Mouse (Mus musculus): ENCODE results near the gene Map3k10. TPM values are rescaled to one million over a fixed set of nuclear protein-coding genes. Genes with fewer than 3 reads are reported as not detected.
A peak's percentile ranks its signal among the peaks of the same experiment; 100 is the strongest.
"Not testable (repeated sequence)": the region's sequence is repeated elsewhere in the genome, so short reads cannot be mapped to it uniquely, and the experiment has no call there.

The Map3k10 gene
- polyA plus RNA-seq, 1 experiment from 2014 or later = 8.8 TPM

GRCm38 (mm10) chr7:27654607-27655276, 19.7 kb downstream of the Map3k10 start:
- no peak overlapping the region for H3K27ac ChIP-seq (ENCODE audit: poor library complexity, severe bottlenecking)
- no peaks in the 10 kb centered on the region for H3K9me3 ChIP-seq (replicated peaks)
- no peak overlapping the region for H3K9ac ChIP-seq
- peaks cover 91% of the 10 kb centered on the region for H3K27me3 ChIP-seq (replicated peaks)
- H3K4me1 ChIP-seq (replicated peaks) = peaks cover 11% of the 10 kb centered on the region
- H3K4me3 ChIP-seq = no peak overlapping the region; the same call in 1 of the 2 replicates
- WGBS = 57% methylated on average over 20 of the region's 20 CpGs
- ATAC-seq (ENCODE audit: insufficient number of reproducible peaks, low FRiP score) = no peak
- H3K4me2 ChIP-seq = no peak overlapping the region
- peaks cover 7% of the 10 kb centered on the region; the same call in 1 of the 2 replicates for H3K36me3 ChIP-seq

- H3K27ac ChIP-seq (ENCODE audit: poor library complexity, severe bottlenecking) = no peak within 1 kb of the TSS
- no peak within 1 kb of the TSS for H3K9ac ChIP-seq
- H3K9me3 ChIP-seq (replicated peaks) = no peaks in the 10 kb centered on the region
- H3K4me1 ChIP-seq (replicated peaks) = peaks cover 8% of the 10 kb centered on the region
- H3K4me2 ChIP-seq = peak within 1 kb of the TSS; percentile 60
- peaks cover 7% of the 10 kb centered on the region; the same call in 1 of the 2 replicates for H3K36me3 ChIP-seq
- ATAC-seq (ENCODE audit: insufficient number of reproducible peaks, low FRiP score) = 0 out of 2 replicates have a peak, but pooled peaks have one; percentile 19
- 7% methylated on average over 51 of the region's 62 CpGs for WGBS
- H3K4me3 ChIP-seq = peak within 1 kb of the TSS; percentile 30
- peaks cover 85% of the 10 kb centered on the region for H3K27me3 ChIP-seq (replicated peaks)
These were observed 20.5 kb downstream of the Map3k10 start, which contains the start of gene Ttc9b for GRCm38 (mm10) chr7:27653681-27654437. Gene Ttc9b, plus strand, starts transcription at chr7:27653915.

- Histone ChIP-seq H3K4me3 (no peak overlapping the region), H3K4me1 (replicated peaks) (peaks cover 5% of the 10 kb centered on the region), H3K27me3 (replicated peaks) (peaks cover 56% of the 10 kb centered on the region), H3K9me3 (replicated peaks) (no peaks in the 10 kb centered on the region), H3K4me2 (peak overlapping the region; percentile 15; the same call in 1 of the 2 replicates), H3K36me3 (no peaks in the 10 kb centered on the region), H3K27ac (ENCODE audit: poor library complexity, severe bottlenecking) (no peak overlapping the region), H3K9ac (no peak overlapping the region)
- ATAC-seq (ENCODE audit: insufficient number of reproducible peaks, low FRiP score) = no peak
- WGBS = 3% methylated on average over 10 of the region's 10 CpGs
These were observed 23.4 kb downstream of the Map3k10 start for GRCm38 (mm10) chr7:27650949-27651348.

- Histone ChIP-seq H3K4me2 (no peak overlapping the region), H3K4me3 (no peak overlapping the region), H3K9ac (no peak overlapping the region), H3K27me3 (replicated peaks) (peaks cover 43% of the 10 kb centered on the region), H3K36me3 (no peaks in the 10 kb centered on the region), H3K9me3 (replicated peaks) (no peaks in the 10 kb centered on the region), H3K4me1 (replicated peaks) (peaks cover 5% of the 10 kb centered on the region), H3K27ac (ENCODE audit: poor library complexity, severe bottlenecking) (no peak overlapping the region)
- no peak for ATAC-seq (ENCODE audit: insufficient number of reproducible peaks, low FRiP score)
- WGBS = 77% methylated on average over 11 of the region's 11 CpGs
These were observed 24.7 kb downstream of the Map3k10 start for GRCm38 (mm10) chr7:27649723-27650122.

GRCm38 (mm10) chr7:27647281-27648002, 27.0 kb downstream of the Map3k10 start:
- H3K9ac ChIP-seq = no peak overlapping the region
- no peak overlapping the region for H3K27ac ChIP-seq (ENCODE audit: poor library complexity, severe bottlenecking)
- H3K27me3 ChIP-seq (replicated peaks) = peaks cover 21% of the 10 kb centered on the region
- WGBS = 73% methylated on average over 6 of the region's 6 CpGs
- H3K4me1 ChIP-seq (replicated peaks) = no peaks in the 10 kb centered on the region
- H3K36me3 ChIP-seq = no peaks in the 10 kb centered on the region
- peaks cover 3% of the 10 kb centered on the region; the same call in 1 of the 2 replicates for H3K9me3 ChIP-seq (replicated peaks)
- no peak for ATAC-seq (ENCODE audit: insufficient number of reproducible peaks, low FRiP score)
- no peak overlapping the region for H3K4me3 ChIP-seq
- no peak overlapping the region for H3K4me2 ChIP-seq

- Histone ChIP-seq H3K27ac (ENCODE audit: poor library complexity, severe bottlenecking) (no peak overlapping the region), H3K4me2 (no peak overlapping the region), H3K9me3 (replicated peaks) (peaks cover 3% of the 10 kb centered on the region; the same call in 1 of the 2 replicates), H3K9ac (no peak overlapping the region), H3K36me3 (no peaks in the 10 kb centered on the region), H3K27me3 (replicated peaks) (peaks cover 14% of the 10 kb centered on the region), H3K4me1 (replicated peaks) (no peaks in the 10 kb centered on the region), H3K4me3 (no peak overlapping the region)
- no peak for ATAC-seq (ENCODE audit: insufficient number of reproducible peaks, low FRiP score)
- WGBS = 75% methylated on average over 7 of the region's 7 CpGs
These were observed 27.9 kb downstream of the Map3k10 start for GRCm38 (mm10) chr7:27646516-27646915.

- H3K9me3 ChIP-seq (replicated peaks) = peaks cover 3% of the 10 kb centered on the region; the same call in 1 of the 2 replicates
- no peak overlapping the region for H3K4me2 ChIP-seq
- H3K4me1 ChIP-seq (replicated peaks) = no peaks in the 10 kb centered on the region
- H3K27me3 ChIP-seq (replicated peaks) = no peaks in the 10 kb centered on the region
- no peak for ATAC-seq (ENCODE audit: insufficient number of reproducible peaks, low FRiP score)
- peaks cover 6% of the 10 kb centered on the region for H3K36me3 ChIP-seq
- 48% methylated on average over 1 of the region's 1 CpGs for WGBS
- no peak overlapping the region for H3K9ac ChIP-seq
- no peak overlapping the region for H3K4me3 ChIP-seq
- no peak overlapping the region for H3K27ac ChIP-seq (ENCODE audit: poor library complexity, severe bottlenecking)
These were observed 29.9 kb downstream of the Map3k10 start for GRCm38 (mm10) chr7:27644471-27644870.

- not testable (repeated sequence) for H3K9ac ChIP-seq; H3K9me3 ChIP-seq (replicated peaks); H3K27me3 ChIP-seq (replicated peaks); H3K27ac ChIP-seq (ENCODE audit: poor library complexity, severe bottlenecking); H3K4me3 ChIP-seq; H3K4me2 ChIP-seq; H3K4me1 ChIP-seq (replicated peaks)
- 0 out of 2 replicates have a peak, but pooled peaks have one; percentile 47 for ATAC-seq (ENCODE audit: insufficient number of reproducible peaks, low FRiP score)
- 91% methylated on average over 2 of the region's 2 CpGs for WGBS
- peaks cover 82% of the 10 kb centered on the region for H3K36me3 ChIP-seq
These were observed 39.3 kb downstream of the Map3k10 start for GRCm38 (mm10) chr7:27635094-27635493.

GRCm38 (mm10) chr7:27634691-27635090, 39.7 kb downstream of the Map3k10 start:
- Histone ChIP-seq H3K9me3 (replicated peaks) (no peaks in the 10 kb centered on the region), H3K27me3 (replicated peaks) (no peaks in the 10 kb centered on the region), H3K4me2 (no peak overlapping the region), H3K9ac (no peak overlapping the region), H3K27ac (ENCODE audit: poor library complexity, severe bottlenecking) (no peak overlapping the region), H3K36me3 (peaks cover 81% of the 10 kb centered on the region), H3K4me1 (replicated peaks) (no peaks in the 10 kb centered on the region), H3K4me3 (no peak overlapping the region)
- ATAC-seq (ENCODE audit: insufficient number of reproducible peaks, low FRiP score) = no peak
- 95% methylated on average over 6 of the region's 6 CpGs for WGBS

GRCm38 (mm10) chr7:27633166-27633565, 41.2 kb downstream of the Map3k10 start:
- H3K27ac ChIP-seq (ENCODE audit: poor library complexity, severe bottlenecking) = no peak overlapping the region
- ATAC-seq (ENCODE audit: insufficient number of reproducible peaks, low FRiP score) = peak; percentile 7; the same call in 1 of the 2 replicates

GRCm38 (mm10) chr7:27631439-27631838, 43.0 kb downstream of the Map3k10 start:
- H3K27me3 ChIP-seq (replicated peaks) = no peaks in the 10 kb centered on the region
- no peaks in the 10 kb centered on the region for H3K4me1 ChIP-seq (replicated peaks)
- no peak overlapping the region for H3K4me2 ChIP-seq
- H3K4me3 ChIP-seq = no peak overlapping the region
- 99% methylated on average over 4 of the region's 4 CpGs for WGBS
- H3K36me3 ChIP-seq = peaks cover 90% of the 10 kb centered on the region
- no peaks in the 10 kb centered on the region for H3K9me3 ChIP-seq (replicated peaks)
- H3K9ac ChIP-seq = no peak overlapping the region
- ATAC-seq (ENCODE audit: insufficient number of reproducible peaks, low FRiP score) = no peak
- no peak overlapping the region for H3K27ac ChIP-seq (ENCODE audit: poor library complexity, severe bottlenecking)

More at GRCm38 (mm10) chr7:27633166-27633565, 41.2 kb downstream of the Map3k10 start:
- Histone ChIP-seq H3K4me1 (replicated peaks) (no peaks in the 10 kb centered on the region), H3K9me3 (replicated peaks) (no peaks in the 10 kb centered on the region), H3K9ac (no peak overlapping the region), H3K4me3 (no peak overlapping the region), H3K4me2 (no peak overlapping the region), H3K36me3 (peaks cover 91% of the 10 kb centered on the region), H3K27me3 (replicated peaks) (no peaks in the 10 kb centered on the region)
- 88% methylated on average over 6 of the region's 6 CpGs for WGBS

All from heart, embryonic 12.5 days (tissue).